Mouse (Mus musculus): ENCODE measurements around the gene Dus2. TPM values are rescaled to one million over a fixed set of nuclear protein-coding genes. Genes with fewer than 3 reads are reported as not detected.

Gene Dus2
- polyA plus RNA-seq, 2 experiments = 8.7 to 10.5 TPM

DNA sequence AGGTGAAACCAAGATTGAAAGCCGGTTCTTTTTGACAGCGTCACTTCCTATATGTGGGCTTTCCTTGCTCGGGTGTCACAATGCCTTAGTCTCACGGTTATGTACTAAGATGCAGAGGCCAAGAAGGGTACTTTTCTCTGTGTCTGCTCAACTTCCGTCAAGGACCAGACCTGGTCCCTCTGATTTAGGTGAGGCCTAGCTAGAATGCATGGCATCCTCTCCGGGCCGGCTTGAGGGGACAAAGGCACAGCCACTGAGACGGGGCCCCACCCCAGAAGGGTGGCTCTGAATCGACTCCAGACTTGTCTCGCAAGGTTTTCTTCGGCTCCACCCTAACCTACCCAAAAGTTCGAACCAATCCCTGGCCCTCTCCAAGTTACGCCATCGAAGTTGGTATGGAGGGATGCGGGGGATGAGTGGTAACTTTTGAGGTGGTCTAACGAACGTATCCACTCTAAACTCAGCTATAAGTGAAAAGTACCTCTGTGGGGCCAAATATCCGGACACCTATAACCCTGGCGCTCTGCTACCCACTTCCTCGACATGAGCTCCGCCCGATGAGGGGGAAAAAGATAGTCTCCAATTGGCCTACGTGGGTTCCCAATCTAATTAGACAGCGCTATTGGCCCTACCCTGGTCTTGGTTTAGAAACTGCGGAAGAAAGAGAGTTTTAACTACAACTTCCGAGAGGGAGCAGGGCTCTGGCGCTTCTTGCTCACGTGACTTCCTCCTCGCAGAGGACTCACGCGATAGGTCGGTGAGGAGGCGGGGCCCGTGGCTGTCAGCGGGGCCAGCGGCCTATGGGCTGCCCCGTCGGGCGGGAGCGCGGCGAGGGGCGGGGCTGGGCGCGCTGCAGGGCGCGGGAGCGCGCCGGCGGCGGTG, 67.8 kb downstream of the Dus2 start, which contains the start of gene Nfatc3:
Gene Nfatc3 (plus strand): TSS at position 110 of the 882 bp plus-strand sequence.
- WGBS (ENCODE audit: insufficient replicate concordance) = under 1% methylated on average over 42 of the region's 52 CpGs
- Histone ChIP-seq H3K4me1 (replicated peaks; ENCODE audit: control insufficient read depth in 2 of 2, insufficient read depth in 2 of 2, low read length in 1 of 2) (peaks cover 28 to 32% of the 10 kb centered on the region in 2 experiments), H3K4me2 (ENCODE audit: low read depth) (peak within 1 kb of the TSS; percentile 70), H3K9me3 (ENCODE audit: control insufficient read depth, low read length) (no peaks in the 10 kb centered on the region), H3K27me3 (ENCODE audit: control insufficient read depth, insufficient read depth, low read length) (no peaks in the 10 kb centered on the region), H3K9ac (replicated peaks) (peak within 1 kb of the TSS; percentile 86), H3K36me3 (replicated peaks; ENCODE audit: control insufficient read depth, insufficient read depth, low read depth) (0 out of 2 replicates have a peak, but pooled peaks cover under 1% of the 10 kb centered on the region), H3K4me3 (ENCODE audit: insufficient read depth in 1 of 2, low read depth in 2 of 2, low read length in 2 of 2) (peak within 1 kb of the TSS; percentile 76 to 98), H3K27ac (peak within 1 kb of the TSS; percentile 93)
- TF ChIP-seq EP300 (IDR thresholded peaks at IDR 0.05; ENCODE audit: low read depth) (peak; percentile 21; the same call in 1 of the 2 replicates), CTCF (IDR thresholded peaks at IDR 0.05; ENCODE audit: low read depth) (no peak)
- ATAC-seq (ENCODE audit: insufficient read depth) = peak; percentile 92
- peak; percentile 94 to 96 (median 96) for DNase-seq (ENCODE audit: low read depth in 3 of 3, low spot score in 3 of 3)

DNA sequence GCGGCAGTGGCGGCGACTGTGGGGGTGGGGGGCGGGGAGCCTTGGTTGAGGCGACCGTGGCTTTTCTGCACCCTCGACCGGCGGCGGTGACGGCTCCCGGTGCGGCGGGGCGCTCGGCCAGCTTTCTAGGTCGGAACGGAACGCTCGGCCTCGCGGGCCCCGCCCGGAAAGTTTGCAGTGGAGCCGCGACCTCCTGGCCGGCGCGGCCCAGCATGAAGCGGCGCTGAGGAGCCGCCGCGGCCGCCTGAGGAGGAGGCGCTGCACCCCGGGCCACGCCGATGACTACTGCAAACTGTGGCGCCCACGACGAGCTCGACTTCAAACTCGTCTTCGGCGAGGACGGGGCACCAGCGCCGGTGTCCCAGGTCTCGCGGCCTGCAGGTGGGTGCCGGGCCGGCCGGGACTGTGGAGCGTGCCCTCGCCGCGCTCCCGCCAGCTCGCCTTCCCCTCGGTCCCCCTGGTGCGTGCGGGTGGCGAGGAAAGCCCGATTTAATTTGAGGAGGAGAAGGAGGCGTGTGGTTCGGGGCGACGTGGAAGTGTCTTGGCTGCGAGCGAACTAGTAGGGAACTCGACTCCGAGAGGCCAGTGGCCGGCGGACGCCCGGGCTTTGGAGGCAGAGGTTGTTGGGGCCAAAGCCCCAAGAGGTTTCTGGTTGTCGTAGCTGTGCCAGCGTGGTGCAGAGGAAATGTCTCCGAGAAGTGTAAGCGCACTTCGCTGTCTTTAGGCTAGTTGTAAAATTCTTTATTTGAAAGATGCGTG, 68.7 kb downstream of the Dus2 start:
- Histone ChIP-seq H3K27me3 (ENCODE audit: control insufficient read depth, insufficient read depth, low read length) (no peaks in the 10 kb centered on the region), H3K27ac (peak overlapping the region; percentile 66), H3K4me2 (ENCODE audit: low read depth) (peak overlapping the region; percentile 70), H3K4me1 (replicated peaks; ENCODE audit: control insufficient read depth in 2 of 2, insufficient read depth in 2 of 2, low read length in 1 of 2) (peaks cover 25 to 26% of the 10 kb centered on the region in 2 experiments), H3K9ac (replicated peaks) (peak overlapping the region; percentile 86), H3K36me3 (replicated peaks; ENCODE audit: control insufficient read depth, insufficient read depth, low read depth) (no peaks in the 10 kb centered on the region), H3K4me3 (ENCODE audit: insufficient read depth in 1 of 2, low read depth in 2 of 2, low read length in 2 of 2) (peak overlapping the region; percentile 76 to 98), H3K9me3 (ENCODE audit: control insufficient read depth, low read length) (no peaks in the 10 kb centered on the region)
- under 1% methylated on average over 83 of the region's 83 CpGs for WGBS (ENCODE audit: insufficient replicate concordance)
- ATAC-seq (ENCODE audit: insufficient read depth) (peak; percentile 71), DNase-seq (ENCODE audit: low read depth in 3 of 3, low spot score in 3 of 3) (peak in 1 of 3 experiments; percentile 35)
- TF ChIP-seq CTCF (IDR thresholded peaks at IDR 0.05; ENCODE audit: low read depth) (0 out of 2 replicates have a peak, but pooled peaks have one; percentile 7), EP300 (IDR thresholded peaks at IDR 0.05; ENCODE audit: low read depth) (no peak)

DNA sequence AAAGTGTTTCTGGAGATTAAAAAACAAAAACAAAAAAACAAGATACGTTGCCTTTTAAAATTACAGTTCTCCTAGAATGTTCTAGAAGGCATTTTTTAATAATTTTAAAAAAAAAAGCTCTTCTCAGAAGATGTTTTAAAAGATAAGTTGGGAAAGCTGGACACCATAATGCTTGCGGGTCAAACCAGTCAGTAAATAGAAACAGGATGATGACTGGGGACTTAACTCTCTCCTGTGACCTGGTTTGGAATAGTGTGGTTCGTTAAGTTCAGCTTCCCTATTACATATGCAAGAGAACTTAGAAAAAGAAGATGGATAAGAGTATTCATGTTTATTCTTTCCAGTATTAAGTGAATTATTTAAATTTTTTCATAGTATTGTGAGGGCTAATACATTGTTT, 69.4 kb downstream of the Dus2 start:
- DNase-seq (ENCODE audit: low read depth in 3 of 3, low spot score in 3 of 3) (no peak), ATAC-seq (ENCODE audit: insufficient read depth) (no peak)
- Histone ChIP-seq H3K27me3 (ENCODE audit: control insufficient read depth, insufficient read depth, low read length) (no peaks in the 10 kb centered on the region), H3K4me2 (ENCODE audit: low read depth) (peak overlapping the region; percentile 70), H3K4me1 (replicated peaks; ENCODE audit: control insufficient read depth in 2 of 2, insufficient read depth in 2 of 2, low read length in 1 of 2) (peaks cover 25% of the 10 kb centered on the region in 2 experiments), H3K4me3 (ENCODE audit: insufficient read depth in 1 of 2, low read depth in 2 of 2, low read length in 2 of 2) (peak overlapping the region; percentile 76 to 98), H3K9ac (replicated peaks) (peak overlapping the region; percentile 86), H3K27ac (peak overlapping the region; percentile 66), H3K9me3 (ENCODE audit: control insufficient read depth, low read length) (no peaks in the 10 kb centered on the region), H3K36me3 (replicated peaks; ENCODE audit: control insufficient read depth, insufficient read depth, low read depth) (no peaks in the 10 kb centered on the region)
- WGBS (ENCODE audit: insufficient replicate concordance) = under 1% methylated on average over 3 of the region's 3 CpGs
- no peak for TF ChIP-seq CTCF (IDR thresholded peaks at IDR 0.05; ENCODE audit: low read depth)
- no peak for TF ChIP-seq EP300 (IDR thresholded peaks at IDR 0.05; ENCODE audit: low read depth)

DNA sequence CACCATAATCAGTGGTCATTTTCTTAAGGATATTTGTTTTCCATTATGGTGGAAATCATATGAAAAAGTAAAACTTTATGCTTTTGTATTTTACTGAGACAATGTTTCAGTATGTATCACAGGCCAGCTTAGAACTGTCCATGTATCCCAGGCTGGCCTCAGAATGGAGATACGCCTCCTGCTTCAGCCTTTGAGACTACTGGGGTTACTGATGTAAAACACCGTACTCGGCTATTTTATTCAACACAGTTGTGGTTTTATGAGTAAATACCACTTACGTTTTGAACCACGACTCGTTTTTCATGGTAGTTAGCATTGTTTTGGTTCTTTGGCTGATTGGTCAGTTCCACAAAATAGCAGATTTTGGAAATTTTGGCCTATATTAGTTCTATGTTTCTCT, 70.5 kb downstream of the Dus2 start:
- 57% methylated on average over 6 of the region's 6 CpGs for WGBS (ENCODE audit: insufficient replicate concordance)
- Histone ChIP-seq H3K4me2 (ENCODE audit: low read depth) (peak overlapping the region; percentile 70), H3K9me3 (ENCODE audit: control insufficient read depth, low read length) (no peaks in the 10 kb centered on the region), H3K27ac (no peak overlapping the region), H3K4me3 (ENCODE audit: insufficient read depth in 1 of 2, low read depth in 2 of 2, low read length in 2 of 2) (peak overlapping the region in 1 of 2 experiments; percentile 76; a peak in 3 of 4 replicates), H3K9ac (replicated peaks) (peak overlapping the region; percentile 31), H3K4me1 (replicated peaks; ENCODE audit: control insufficient read depth in 2 of 2, insufficient read depth in 2 of 2, low read length in 1 of 2) (peaks cover 25% of the 10 kb centered on the region in 2 experiments), H3K27me3 (ENCODE audit: control insufficient read depth, insufficient read depth, low read length) (no peaks in the 10 kb centered on the region), H3K36me3 (replicated peaks; ENCODE audit: control insufficient read depth, insufficient read depth, low read depth) (no peaks in the 10 kb centered on the region)
- no peak for TF ChIP-seq EP300 (IDR thresholded peaks at IDR 0.05; ENCODE audit: low read depth)
- TF ChIP-seq CTCF (IDR thresholded peaks at IDR 0.05; ENCODE audit: low read depth) = no peak
- no peak for DNase-seq (ENCODE audit: low read depth in 3 of 3, low spot score in 3 of 3)
- no peak for ATAC-seq (ENCODE audit: insufficient read depth)

All from liver, embryonic 14.5 days (tissue).